Mouse (Mus musculus) CH12.LX (cell line): ENCODE measurements around the gene Foxp1. TPM values are rescaled to one million over a fixed set of nuclear protein-coding genes. Genes with fewer than 3 reads are reported as not detected.

ENCODE experiments used
- DNase-seq: peaks from one replicate; pipeline ENCODE4 v3.0.0-alpha.2; 2013; ENCODE audit errors: extremely low read depth
- H3K27ac ChIP-seq: 2 replicates; pipeline ENCODE4 v1.5.1; 2012; ENCODE audit warnings: low read depth, mild to moderate bottlenecking, control low read depth, moderate library complexity; ENCODE audit not compliant: insufficient read depth
- H3K27me3 ChIP-seq: replicated peaks from 2 replicates; pipeline ENCODE3; 2012; ENCODE audit warnings: inconsistent platforms
- H3K36me3 ChIP-seq, 2 experiments: replicated peaks in 1 of 2; 2 replicates each; pipeline versions ENCODE3 to v1.6.1; 2012; ENCODE audit warnings: inconsistent platforms in 1 of 2, low read length in 1 of 2, mild to moderate bottlenecking in 1 of 2, mixed read lengths in 1 of 2, moderate library complexity in 1 of 2; ENCODE audit not compliant: control insufficient read depth in 1 of 2, insufficient read depth in 1 of 2
- H3K4me1 ChIP-seq, 2 experiments: 2 replicates each; pipeline ENCODE4 v1.6.1; 2012; ENCODE audit warnings: inconsistent platforms in 1 of 2, moderate library complexity in 1 of 2; ENCODE audit not compliant: insufficient read depth in 2 of 2, control insufficient read depth in 1 of 2
- H3K4me2 ChIP-seq: 2 replicates; pipeline ENCODE4 v1.6.1; 2012; ENCODE audit warnings: low read depth, mild to moderate bottlenecking, control low read depth; ENCODE audit not compliant: poor library complexity, insufficient read depth, severe bottlenecking
- H3K4me3 ChIP-seq, 3 experiments: fragments of 150-350 bp in 1 of 3; sonication (generic) in 1 of 3; replicated peaks in 1 of 3; 2 replicates each; pipeline versions ENCODE3 to v1.5.1; 2011 to 2012; ENCODE audit warnings: low read depth in 2 of 3, low read length in 2 of 3, mild to moderate bottlenecking in 2 of 3, moderate library complexity in 2 of 3, control low read depth in 1 of 3, improper control_type of control experiment in 1 of 3, inconsistent platforms in 1 of 3, mixed read lengths in 1 of 3; ENCODE audit not compliant: poor library complexity in 1 of 3
- H3K79me2 ChIP-seq: replicated peaks from 2 replicates; pipeline ENCODE4 v1.6.1; 2012; ENCODE audit warnings: mild to moderate bottlenecking, moderate library complexity; ENCODE audit not compliant: control insufficient read depth, poor library complexity, insufficient read depth, severe bottlenecking; ENCODE audit errors: extremely low read depth
- H3K9ac ChIP-seq: 2 replicates; pipeline ENCODE4 v1.6.1; 2012; ENCODE audit warnings: low read depth, mild to moderate bottlenecking, control low read depth, moderate library complexity; ENCODE audit not compliant: insufficient read depth
- H3K9me3 ChIP-seq: replicated peaks from 2 replicates; pipeline ENCODE3; 2012; ENCODE audit warnings: low read length, inconsistent platforms, mixed read lengths
- BHLHE40 ChIP-seq: IDR thresholded peaks from 2 replicates; pipeline ENCODE4 v1.6.1; 2011; ENCODE audit warnings: mild to moderate bottlenecking, low read depth, low read length, improper control_type of control experiment
- CHD1 ChIP-seq: IDR thresholded peaks from 2 replicates; pipeline ENCODE4 v1.6.1; 2012; ENCODE audit warnings: low read depth, low read length, improper control_type of control experiment, inconsistent platforms
- CHD2 ChIP-seq: IDR thresholded peaks from 2 replicates; pipeline ENCODE4 v1.6.1; 2011; ENCODE audit warnings: low read length, improper control_type of control experiment
- CTCF ChIP-seq, 2 experiments: IDR thresholded peaks in 1 of 2; conservative IDR thresholded peaks in 1 of 2; 2 replicates each; pipeline ENCODE4 v1.5.1; 2011 to 2012; ENCODE audit warnings: low read depth in 2 of 2, low read length in 2 of 2, improper control_type of control experiment in 1 of 2, inconsistent platforms in 1 of 2, mild to moderate bottlenecking in 1 of 2, moderate library complexity in 1 of 2
- E2F4 ChIP-seq: IDR thresholded peaks from 2 replicates; pipeline ENCODE4 v1.6.1; 2011; ENCODE audit warnings: low read depth, low read length, improper control_type of control experiment; ENCODE audit not compliant: insufficient replicate concordance
- ELF1 ChIP-seq: IDR thresholded peaks from 2 replicates; pipeline ENCODE4 v1.6.1; 2014; ENCODE audit warnings: low read depth, mild to moderate bottlenecking, inconsistent platforms, low read length, improper control_type of control experiment
- EP300 ChIP-seq: IDR thresholded peaks from 2 replicates; pipeline ENCODE4 v1.6.1; 2011; ENCODE audit warnings: low read length, improper control_type of control experiment
- ETS1 ChIP-seq: conservative IDR thresholded peaks from 2 replicates; pipeline ENCODE4 v1.6.1; 2012; ENCODE audit warnings: low read depth, mild to moderate bottlenecking, inconsistent platforms, low read length, improper control_type of control experiment, moderate library complexity
- GABPA ChIP-seq: IDR thresholded peaks from 2 replicates; pipeline ENCODE4 v1.6.1; 2012; ENCODE audit warnings: low read depth, low read length, improper control_type of control experiment, inconsistent platforms; ENCODE audit not compliant: insufficient replicate concordance
- HCFC1 ChIP-seq: IDR thresholded peaks from 2 replicates; pipeline ENCODE4 v1.6.1; 2012; ENCODE audit warnings: low read depth, mild to moderate bottlenecking, inconsistent platforms, low read length, improper control_type of control experiment
- IRF4 ChIP-seq: IDR thresholded peaks from 2 replicates; pipeline ENCODE4 v1.6.1; 2014; ENCODE audit warnings: low read depth, mild to moderate bottlenecking, inconsistent platforms, low read length, improper control_type of control experiment
- JUN ChIP-seq: IDR thresholded peaks from 2 replicates; pipeline ENCODE4 v1.6.1; 2011; ENCODE audit warnings: low read depth, mild to moderate bottlenecking, low read length, improper control_type of control experiment, moderate library complexity; ENCODE audit not compliant: insufficient read depth
- JUND ChIP-seq: conservative IDR thresholded peaks from 2 replicates; pipeline ENCODE4 v1.6.1; 2011; ENCODE audit warnings: low read depth, low read length, improper control_type of control experiment
- KAT2A ChIP-seq: IDR thresholded peaks from 2 replicates; pipeline ENCODE4 v1.6.1; 2012; ENCODE audit warnings: low read length, improper control_type of control experiment, inconsistent platforms; ENCODE audit not compliant: insufficient replicate concordance
- MAFK ChIP-seq: IDR thresholded peaks from 2 replicates; pipeline ENCODE4 v1.6.1; 2011; ENCODE audit warnings: low read length, improper control_type of control experiment; ENCODE audit not compliant: insufficient replicate concordance
- MAX ChIP-seq: IDR thresholded peaks from 2 replicates; pipeline ENCODE4 v1.6.1; 2011; ENCODE audit warnings: low read length, improper control_type of control experiment
- MAZ ChIP-seq: IDR thresholded peaks from 2 replicates; pipeline ENCODE4 v1.6.1; 2012; ENCODE audit warnings: low read depth, mild to moderate bottlenecking, inconsistent platforms, low read length, improper control_type of control experiment, moderate library complexity
- MEF2A ChIP-seq: IDR thresholded peaks from 2 replicates; pipeline ENCODE4 v1.6.1; 2014; ENCODE audit warnings: low read depth, mild to moderate bottlenecking, inconsistent platforms, low read length, improper control_type of control experiment, borderline replicate concordance
- MXI1 ChIP-seq: IDR thresholded peaks from 2 replicates; pipeline ENCODE4 v1.6.1; 2011; ENCODE audit warnings: mild to moderate bottlenecking, low read depth, low read length, improper control_type of control experiment
- MYC ChIP-seq: IDR thresholded peaks from 2 replicates; pipeline ENCODE4 v1.6.1; 2011; ENCODE audit warnings: low read depth, mild to moderate bottlenecking, improper control_type of control experiment, low read length
- NELFE ChIP-seq: IDR thresholded peaks from 2 replicates; pipeline ENCODE4 v1.6.1; 2011; ENCODE audit warnings: low read depth, low read length, improper control_type of control experiment
- NRF1 ChIP-seq: IDR thresholded peaks from 2 replicates; pipeline ENCODE4 v1.6.1; 2014; ENCODE audit warnings: low read depth, mild to moderate bottlenecking, inconsistent platforms, low read length, improper control_type of control experiment, moderate library complexity
- PAX5 ChIP-seq: IDR thresholded peaks from 2 replicates; pipeline ENCODE4 v1.6.1; 2012; ENCODE audit warnings: low read length, inconsistent platforms, mixed read lengths
- POLR2A ChIP-seq: IDR thresholded peaks from 2 replicates; pipeline ENCODE4 v1.6.1; 2011; ENCODE audit warnings: low read depth, mild to moderate bottlenecking, improper control_type of control experiment, low read length
- POLR2AphosphoS2 ChIP-seq: IDR thresholded peaks from 2 replicates; pipeline ENCODE4 v1.6.1; 2011; ENCODE audit warnings: low read depth, low read length, improper control_type of control experiment
- RAD21 ChIP-seq: IDR thresholded peaks from 2 replicates; pipeline ENCODE4 v1.6.1; 2011; ENCODE audit warnings: low read depth, mild to moderate bottlenecking, low read length, improper control_type of control experiment, moderate library complexity
- RCOR1 ChIP-seq: conservative IDR thresholded peaks from 2 replicates; pipeline ENCODE4 v1.6.1; 2012; ENCODE audit warnings: low read depth, mild to moderate bottlenecking, inconsistent platforms, low read length, improper control_type of control experiment
- SIN3A ChIP-seq: IDR thresholded peaks from 2 replicates; pipeline ENCODE4 v1.6.1; 2012; ENCODE audit warnings: low read length, improper control_type of control experiment, inconsistent platforms
- SMC3 ChIP-seq: IDR thresholded peaks from 2 replicates; pipeline ENCODE4 v1.6.1; 2011; ENCODE audit warnings: low read depth, low read length, improper control_type of control experiment
- TBP ChIP-seq: conservative IDR thresholded peaks from 2 replicates; pipeline ENCODE4 v1.6.1; 2011; ENCODE audit warnings: low read depth, low read length, improper control_type of control experiment
- TCF12 ChIP-seq: IDR thresholded peaks from 2 replicates; pipeline ENCODE4 v1.6.1; 2014; ENCODE audit warnings: low read depth, mild to moderate bottlenecking, inconsistent platforms, low read length, improper control_type of control experiment
- UBTF ChIP-seq: IDR thresholded peaks from 2 replicates; pipeline ENCODE4 v1.6.1; 2012; ENCODE audit warnings: low read depth, mild to moderate bottlenecking, inconsistent platforms, low read length, improper control_type of control experiment, moderate library complexity
- USF1 ChIP-seq: IDR thresholded peaks from 2 replicates; pipeline ENCODE4 v1.6.1; 2014; ENCODE audit warnings: low read depth, mild to moderate bottlenecking, inconsistent platforms, low read length, improper control_type of control experiment
- USF2 ChIP-seq: conservative IDR thresholded peaks from 2 replicates; pipeline ENCODE4 v1.6.1; 2011; ENCODE audit warnings: low read depth, low read length, improper control_type of control experiment
- ZC3H11A ChIP-seq: IDR thresholded peaks from 2 replicates; pipeline ENCODE4 v1.6.1; 2012; ENCODE audit warnings: low read depth, mild to moderate bottlenecking, inconsistent platforms, low read length, improper control_type of control experiment
- ZKSCAN1 ChIP-seq: IDR thresholded peaks from 2 replicates; pipeline ENCODE4 v1.6.1; 2012; ENCODE audit warnings: low read depth, inconsistent platforms, low read length, improper control_type of control experiment, borderline replicate concordance
- ZMIZ1 ChIP-seq: IDR thresholded peaks from 2 replicates; pipeline ENCODE4 v1.6.1; 2012; ENCODE audit warnings: low read depth, mild to moderate bottlenecking, inconsistent platforms, low read length, improper control_type of control experiment
- ZNF384 ChIP-seq: IDR thresholded peaks from 2 replicates; pipeline ENCODE4 v1.6.1; 2012; ENCODE audit warnings: low read depth, low read length, improper control_type of control experiment, inconsistent platforms
- dilution Hi-C: fragments of 300-500 bp; cut with MboI; formaldehyde crosslinking; loops from 2 replicates; pipeline ENCODE4 v1.14.3; 2020; ENCODE audit warnings: low sequenced_read_pairs; ENCODE audit not compliant: extremely low pct_unique_long_range_greater_than_20kb, extremely low pct_ligation_motif_present
- in situ Hi-C: fragments of 300-500 bp; cut with MboI; formaldehyde crosslinking; loops from 3 replicates; pipeline ENCODE4 v1.14.3; 2019; ENCODE audit warnings: low sequenced_read_pairs, low pct_ligation_motif_present, low pct_unique_long_range_greater_than_20kb, mixed read lengths
- polyA plus RNA-seq: library from polyadenylated mRNA; unstranded; fragments of >175 nt; gene quantifications from 2 replicates; pipeline ENCODE4 v1.2.1, GENCODE M21; 2012; ENCODE audit warnings: low read depth; ENCODE audit not compliant: insufficient read length
- total RNA-seq, 2 experiments: library from RNA; depleted of rRNA; stranded (reverse); fragments of 300-350 nt in 1 of 2; fragments of >200 nt in 1 of 2; gene quantifications; 2 replicates each; pipeline ENCODE4 v1.2.3; 2012 to 2014

Gene Foxp1
- total and polyA plus RNA-seq, 3 experiments, result 66.5 to 105 (median 87.4) TPM

DNA sequence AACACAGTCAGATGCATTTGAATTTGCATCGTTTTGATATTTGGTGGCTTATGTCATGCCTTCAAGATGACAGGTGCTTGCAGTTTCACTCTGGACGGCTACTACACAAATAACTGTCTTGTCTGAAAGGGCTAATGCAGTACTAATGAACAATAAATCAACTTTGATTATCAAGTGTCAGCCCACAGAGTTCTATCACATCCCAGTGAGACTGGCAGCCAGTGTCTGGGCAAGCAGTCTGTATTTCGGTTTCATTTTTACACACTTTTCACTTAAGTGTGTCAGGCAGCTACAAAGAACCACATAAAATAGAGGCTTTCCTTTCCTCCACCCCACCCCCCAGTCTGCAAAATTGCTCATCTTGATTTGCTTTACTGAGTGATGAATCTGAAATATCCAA, 496.5 kb downstream of the Foxp1 start:
- Histone ChIP-seq H3K4me1 (peaks cover 4 to 41% of the 10 kb centered on the region in 2 experiments; a peak in 3 of 4 replicates), H3K36me3 (peaks cover 0 to 3% of the 10 kb centered on the region in 2 experiments), H3K9me3 (no peaks in the 10 kb centered on the region), H3K79me2 (peaks cover 91% of the 10 kb centered on the region), H3K9ac (peak overlapping the region; percentile 70), H3K4me2 (peak overlapping the region; percentile 44), H3K27me3 (no peaks in the 10 kb centered on the region), H3K4me3 (peak overlapping the region; percentile 53 to 74 (median 65)), H3K27ac (peak overlapping the region; percentile 85)
- peak; percentile 57 for DNase-seq
- TF ChIP-seq JUN (peak; percentile 54; the same call in 1 of the 2 replicates), ZMIZ1 (no peak), CHD1 (peak; percentile 56; the same call in 1 of the 2 replicates), SIN3A (peak; percentile 86), PAX5 (no peak), GABPA (no peak), MAFK (no peak; the same call in 1 of the 2 replicates), USF2 (no peak), EP300 (peak; percentile 76), ETS1 (peak; percentile 81), ELF1 (no peak), BHLHE40 (peak; percentile 64), JUND (peak; percentile 29; the same call in 1 of the 2 replicates), RAD21 (no peak), CHD2 (peak; percentile 71), USF1 (no peak), MAZ (no peak), ZNF384 (no peak; the same call in 1 of the 2 replicates), ZKSCAN1 (no peak), ZC3H11A (no peak), MAX (peak; percentile 49; the same call in 1 of the 2 replicates), MYC (no peak), POLR2AphosphoS2 (no peak), TBP (0 out of 2 replicates have a peak, but pooled peaks have one; percentile 6), IRF4 (peak; percentile 91), KAT2A (no peak), MXI1 (peak; percentile 62), MEF2A (peak; percentile 61; the same call in 1 of the 2 replicates), RCOR1 (no peak; the same call in 1 of the 2 replicates), E2F4 (no peak), UBTF (no peak), POLR2A (0 out of 2 replicates have a peak, but pooled peaks have one; percentile 32), TCF12 (0 out of 2 replicates have a peak, but pooled peaks have one; percentile 56), SMC3 (no peak), NRF1 (no peak), NELFE (no peak), HCFC1 (no peak), CTCF (conservative IDR thresholded peaks at IDR 0.05 in 1 of 2, IDR thresholded peaks at IDR 0.05 in 1 of 2; ENCODE audit: low read depth in 2 of 2, low read length in 2 of 2) (no peak)
- in situ Hi-C loops (no loop called here), dilution Hi-C loops (no loop called here)
